Mouse (Mus musculus): ENCODE data around the gene Dyrk1b. TPM values are rescaled to one million over a fixed set of nuclear protein-coding genes. Genes with fewer than 3 reads are reported as not detected.

The Dyrk1b gene
- polyA plus RNA-seq, 1 experiment from 2014 or later = 13.2 TPM

GRCm38 (mm10) chr7:28179741-28180377 is 590 bp downstream of the Dyrk1b start:
- H3K27ac ChIP-seq (ENCODE audit: low read depth) = peak overlapping the region; percentile 91
- WGBS = under 1% methylated on average over 37 of the region's 56 CpGs
- H3K27me3 ChIP-seq (ENCODE audit: insufficient read depth, low read length) = no peaks in the 10 kb centered on the region
- ATAC-seq (ENCODE audit: insufficient read depth) (peak; percentile 94), DNase-seq (peak; percentile 98)
- H3K4me2 ChIP-seq = peak overlapping the region; percentile 92
- no peak for TF ChIP-seq CTCF (IDR thresholded peaks at IDR 0.05; ENCODE audit: low read depth)
- peaks cover 77% of the 10 kb centered on the region for H3K36me3 ChIP-seq (ENCODE audit: insufficient read depth)
- H3K9ac ChIP-seq = peak overlapping the region; percentile 85
- H3K4me1 ChIP-seq (ENCODE audit: insufficient read depth) = peaks cover 6% of the 10 kb centered on the region; the same call in 1 of the 2 replicates
- H3K4me3 ChIP-seq (ENCODE audit: low read depth, low read length) = peak overlapping the region; percentile 98
- H3K9me3 ChIP-seq (ENCODE audit: low read depth, low read length) = no peaks in the 10 kb centered on the region

DNA sequence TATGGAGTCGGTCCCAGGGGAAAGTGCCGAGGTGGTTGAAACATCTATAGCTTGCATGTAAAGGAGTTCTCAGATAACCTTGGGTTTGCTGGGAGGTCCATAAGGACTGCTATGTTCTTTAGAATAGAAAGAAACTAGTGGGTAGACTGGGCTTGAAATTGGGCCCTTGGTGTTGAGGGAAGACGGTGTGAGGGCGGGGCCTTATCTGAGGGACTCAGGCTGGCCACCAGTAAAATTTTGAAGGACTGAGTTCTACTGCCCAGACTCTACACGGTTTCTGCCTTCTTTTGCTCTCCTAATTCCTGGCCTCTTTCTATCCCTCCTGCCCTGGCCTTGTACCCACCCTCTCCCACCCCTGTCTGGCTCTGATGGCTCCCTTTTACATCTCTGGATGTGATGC is 1.6 kb downstream of the Dyrk1b start:
- WGBS = 75% methylated on average over 5 of the region's 5 CpGs
- TF ChIP-seq CTCF (IDR thresholded peaks at IDR 0.05; ENCODE audit: low read depth) = no peak
- peak overlapping the region; percentile 92 for H3K4me2 ChIP-seq
- H3K9me3 ChIP-seq (ENCODE audit: low read depth, low read length) = no peaks in the 10 kb centered on the region
- H3K4me1 ChIP-seq (ENCODE audit: insufficient read depth) = peaks cover 6% of the 10 kb centered on the region; the same call in 1 of the 2 replicates
- H3K36me3 ChIP-seq (ENCODE audit: insufficient read depth) = peaks cover 78% of the 10 kb centered on the region
- no peak for DNase-seq
- H3K27me3 ChIP-seq (ENCODE audit: insufficient read depth, low read length) = no peaks in the 10 kb centered on the region
- H3K4me3 ChIP-seq (ENCODE audit: low read depth, low read length) = peak overlapping the region; percentile 98
- H3K9ac ChIP-seq = no peak overlapping the region; the same call in 1 of the 2 replicates
- peak overlapping the region; percentile 24; the same call in 1 of the 2 replicates for H3K27ac ChIP-seq (ENCODE audit: low read depth)
- no peak for ATAC-seq (ENCODE audit: insufficient read depth)

DNA sequence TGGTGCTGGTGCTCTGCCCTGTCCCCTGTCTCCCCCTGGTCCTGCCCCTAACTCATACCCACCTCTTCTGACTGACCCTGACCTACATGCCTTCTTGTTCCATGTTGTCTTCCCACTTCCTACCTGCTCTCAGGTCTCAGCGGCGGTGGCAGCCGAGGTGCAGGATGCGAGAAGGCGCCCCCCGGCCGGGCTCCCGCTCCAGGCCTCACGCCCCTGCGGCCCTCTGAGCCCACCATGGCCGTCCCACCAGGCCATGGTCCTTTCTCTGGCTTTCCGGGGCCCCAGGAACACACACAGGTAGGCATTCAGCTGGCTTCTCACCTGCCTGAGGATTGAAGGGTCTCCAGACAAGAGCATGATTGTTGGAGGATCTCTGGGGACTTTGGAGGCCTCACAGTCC is 2.1 kb downstream of the Dyrk1b start:
- 94% methylated on average over 12 of the region's 12 CpGs for WGBS
- H3K4me2 ChIP-seq = peak overlapping the region; percentile 92
- H3K4me1 ChIP-seq (ENCODE audit: insufficient read depth) = peaks cover 6% of the 10 kb centered on the region; the same call in 1 of the 2 replicates
- no peak overlapping the region for H3K27ac ChIP-seq (ENCODE audit: low read depth)
- H3K9ac ChIP-seq = no peak overlapping the region
- peaks cover 78% of the 10 kb centered on the region for H3K36me3 ChIP-seq (ENCODE audit: insufficient read depth)
- DNase-seq = no peak
- no peaks in the 10 kb centered on the region for H3K9me3 ChIP-seq (ENCODE audit: low read depth, low read length)
- no peak for TF ChIP-seq CTCF (IDR thresholded peaks at IDR 0.05; ENCODE audit: low read depth)
- no peak overlapping the region; the same call in 1 of the 2 replicates for H3K4me3 ChIP-seq (ENCODE audit: low read depth, low read length)
- no peak for ATAC-seq (ENCODE audit: insufficient read depth)
- H3K27me3 ChIP-seq (ENCODE audit: insufficient read depth, low read length) = no peaks in the 10 kb centered on the region

DNA sequence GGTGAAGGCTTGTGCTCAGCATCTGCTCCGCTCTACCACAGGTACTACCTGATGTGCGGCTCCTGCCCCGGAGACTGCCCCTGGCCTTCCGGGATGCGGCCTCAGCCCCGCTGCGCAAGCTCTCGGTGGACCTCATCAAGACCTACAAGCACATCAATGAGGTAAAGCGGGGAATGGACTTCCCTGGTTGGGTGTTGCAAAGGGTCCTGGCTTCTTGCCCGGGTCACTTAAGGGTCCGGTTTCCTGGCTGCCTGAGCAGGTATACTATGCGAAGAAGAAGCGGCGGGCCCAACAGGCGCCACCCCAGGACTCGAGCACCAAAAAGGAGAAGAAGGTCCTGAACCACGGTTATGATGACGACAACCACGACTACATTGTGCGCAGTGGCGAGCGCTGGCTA is 3.1 kb downstream of the Dyrk1b start:
- H3K9ac ChIP-seq = no peak overlapping the region
- H3K9me3 ChIP-seq (ENCODE audit: low read depth, low read length) = no peaks in the 10 kb centered on the region
- TF ChIP-seq CTCF (IDR thresholded peaks at IDR 0.05; ENCODE audit: low read depth) = no peak
- ATAC-seq (ENCODE audit: insufficient read depth) = no peak
- H3K4me1 ChIP-seq (ENCODE audit: insufficient read depth) = peaks cover 6% of the 10 kb centered on the region; the same call in 1 of the 2 replicates
- no peaks in the 10 kb centered on the region for H3K27me3 ChIP-seq (ENCODE audit: insufficient read depth, low read length)
- no peak overlapping the region for H3K27ac ChIP-seq (ENCODE audit: low read depth)
- DNase-seq = no peak
- peaks cover 78% of the 10 kb centered on the region for H3K36me3 ChIP-seq (ENCODE audit: insufficient read depth)
- no peak overlapping the region for H3K4me3 ChIP-seq (ENCODE audit: low read depth, low read length)
- H3K4me2 ChIP-seq = no peak overlapping the region
- WGBS = 95% methylated on average over 22 of the region's 22 CpGs

GRCm38 (mm10) chr7:28185884-28186283 is 6.6 kb downstream of the Dyrk1b start:
- H3K9ac ChIP-seq = no peak overlapping the region
- no peaks in the 10 kb centered on the region for H3K27me3 ChIP-seq (ENCODE audit: insufficient read depth, low read length)
- peaks cover 97% of the 10 kb centered on the region for H3K36me3 ChIP-seq (ENCODE audit: insufficient read depth)
- no peak for ATAC-seq (ENCODE audit: insufficient read depth)
- no peak for TF ChIP-seq CTCF (IDR thresholded peaks at IDR 0.05; ENCODE audit: low read depth)
- WGBS = 88% methylated on average over 14 of the region's 14 CpGs
- no peaks in the 10 kb centered on the region for H3K4me1 ChIP-seq (ENCODE audit: insufficient read depth)
- H3K4me2 ChIP-seq = no peak overlapping the region
- no peak overlapping the region for H3K27ac ChIP-seq (ENCODE audit: low read depth)
- DNase-seq = no peak
- H3K9me3 ChIP-seq (ENCODE audit: low read depth, low read length) = no peaks in the 10 kb centered on the region
- H3K4me3 ChIP-seq (ENCODE audit: low read depth, low read length) = no peak overlapping the region

GRCm38 (mm10) chr7:28186631-28187030 is 7.4 kb downstream of the Dyrk1b start:
- H3K4me1 ChIP-seq (ENCODE audit: insufficient read depth) = no peaks in the 10 kb centered on the region
- 87% methylated on average over 8 of the region's 8 CpGs for WGBS
- ATAC-seq (ENCODE audit: insufficient read depth) (no peak), DNase-seq (no peak)
- no peak overlapping the region for H3K4me2 ChIP-seq
- no peaks in the 10 kb centered on the region for H3K27me3 ChIP-seq (ENCODE audit: insufficient read depth, low read length)
- no peak overlapping the region for H3K27ac ChIP-seq (ENCODE audit: low read depth)
- no peaks in the 10 kb centered on the region for H3K9me3 ChIP-seq (ENCODE audit: low read depth, low read length)
- H3K9ac ChIP-seq = no peak overlapping the region
- peaks cover 95% of the 10 kb centered on the region for H3K36me3 ChIP-seq (ENCODE audit: insufficient read depth)
- TF ChIP-seq CTCF (IDR thresholded peaks at IDR 0.05; ENCODE audit: low read depth) = no peak
- no peak overlapping the region for H3K4me3 ChIP-seq (ENCODE audit: low read depth, low read length)

DNA sequence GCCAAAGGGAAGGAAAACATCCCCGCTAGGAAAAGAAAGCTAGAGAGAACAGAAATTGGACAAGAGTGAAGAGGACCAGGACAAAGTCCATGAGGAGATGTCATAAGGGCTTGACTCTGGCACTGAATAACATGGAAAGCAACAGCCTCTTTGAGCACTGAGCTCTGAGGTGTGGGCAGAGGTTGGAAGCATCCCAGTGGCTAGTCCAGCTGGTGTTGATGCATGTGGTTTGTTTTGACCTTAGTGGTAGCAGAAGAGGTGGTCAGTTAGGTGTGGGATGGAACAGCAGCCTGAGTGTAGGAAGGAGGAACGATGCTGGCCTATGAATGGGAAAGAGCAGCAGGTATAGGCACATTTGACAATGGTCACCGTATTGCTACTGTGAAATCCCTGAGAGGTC is 12.2 kb downstream of the Dyrk1b start:
- Histone ChIP-seq H3K27me3 (ENCODE audit: insufficient read depth, low read length) (no peaks in the 10 kb centered on the region), H3K4me1 (ENCODE audit: insufficient read depth) (no peaks in the 10 kb centered on the region), H3K36me3 (ENCODE audit: insufficient read depth) (peaks cover 85% of the 10 kb centered on the region), H3K4me2 (no peak overlapping the region), H3K27ac (ENCODE audit: low read depth) (no peak overlapping the region), H3K9me3 (ENCODE audit: low read depth, low read length) (no peaks in the 10 kb centered on the region), H3K4me3 (ENCODE audit: low read depth, low read length) (no peak overlapping the region), H3K9ac (no peak overlapping the region)
- DNase-seq (no peak), ATAC-seq (ENCODE audit: insufficient read depth) (no peak)
- WGBS = 89% methylated on average over 3 of the region's 3 CpGs
- no peak for TF ChIP-seq CTCF (IDR thresholded peaks at IDR 0.05; ENCODE audit: low read depth)
